ENCODE assay signal across 25 mouse cellular contexts in the genomic region with DNA sequence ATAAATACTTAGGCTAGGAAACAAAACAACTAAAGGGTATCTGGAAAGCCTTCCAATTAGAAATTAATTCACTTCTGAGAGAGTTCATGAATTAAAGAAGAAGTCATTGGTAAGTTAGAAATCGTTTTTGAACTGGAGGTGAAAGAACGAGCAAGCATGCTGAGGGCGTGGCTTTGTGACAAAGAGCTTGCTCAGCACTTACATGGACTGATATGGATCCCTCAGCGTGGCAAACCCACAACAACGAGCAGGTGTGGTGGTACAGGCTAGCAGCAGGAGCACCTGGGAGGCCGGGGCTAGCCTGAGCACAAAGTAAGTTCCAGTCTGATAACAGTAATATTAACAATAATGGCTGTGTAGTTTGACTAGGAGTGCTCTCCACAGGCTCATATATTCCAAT.
"Had no signal": no experiment of that assay in that cellular context is flagged by ENCODE, and none has a peak within 500 bp of the region (broad histone marks: within the 10 kb centered on the region; RNA-seq: fewer than 3 reads in every experiment).

No protein-coding gene starts in this region.

- H3K9me3 ChIP-seq: heart, embryonic 13.5 days; heart, embryonic 15.5 days; hindbrain, embryonic 13.5 days; hindbrain, embryonic 15.5 days; kidney, embryonic 15.5 days; limb, embryonic 10.5 days; limb, embryonic 12.5 days had no signal

- H3K27ac ChIP-seq: heart, adult 2 months; heart, embryonic 13.5 days; heart, embryonic 15.5 days; hindbrain, embryonic 13.5 days; hindbrain, embryonic 15.5 days; hindbrain, postnatal 0 days; kidney, embryonic 15.5 days; kidney, postnatal 0 days; layer of hippocampus, adult 2 months; left cerebral cortex, adult 2 months; limb, embryonic 10.5 days; limb, embryonic 12.5 days had no signal

- ATAC-seq: forebrain, embryonic 16.5 days; hindbrain, postnatal 0 days; intestine, embryonic 16.5 days had no signal

- H3K9ac ChIP-seq: heart, embryonic 13.5 days; heart, embryonic 15.5 days; hindbrain, embryonic 13.5 days; hindbrain, embryonic 15.5 days; kidney, embryonic 15.5 days; limb, embryonic 12.5 days had no signal

- H3K36me3 ChIP-seq: heart, embryonic 15.5 days; hindbrain, embryonic 13.5 days; hindbrain, embryonic 15.5 days; kidney, embryonic 15.5 days; limb, embryonic 10.5 days; limb, embryonic 12.5 days had no signal

- H3K4me2 ChIP-seq: heart, embryonic 11.5 days; heart, embryonic 13.5 days; heart, embryonic 15.5 days; hindbrain, embryonic 13.5 days; hindbrain, embryonic 15.5 days; kidney, embryonic 15.5 days; limb, embryonic 12.5 days had no signal

- H3K27me3 ChIP-seq: heart, embryonic 13.5 days; heart, embryonic 15.5 days; hindbrain, embryonic 13.5 days; hindbrain, embryonic 15.5 days; kidney, embryonic 15.5 days; limb, embryonic 12.5 days had no signal

- H3K4me3 ChIP-seq: heart, adult 2 months; heart, embryonic 13.5 days; heart, embryonic 15.5 days; hindbrain, embryonic 13.5 days; hindbrain, embryonic 15.5 days; kidney, embryonic 15.5 days; layer of hippocampus, adult 2 months; left cerebral cortex, adult 2 months; limb, embryonic 10.5 days; limb, embryonic 12.5 days had no signal

- DNase-seq: gastrocnemius, postnatal 14 days; gastrocnemius, postnatal 36 days; heart, adult 11 months; heart, adult 2 months; heart, postnatal 14 days; heart, postnatal 36 days; kidney, adult 11 months; kidney, adult 2 months; kidney, adult 9 months; kidney, postnatal 14 days; kidney, postnatal 4 days had no signal
